Mouse (Mus musculus) erythroblast, adult 5-6 weeks (primary cell): ENCODE results near the gene Ppp1ca. TPM values are rescaled to one million over a fixed set of nuclear protein-coding genes. Genes with fewer than 3 reads are reported as not detected.

Source experiments
- ATAC-seq: replicated peaks from 2 replicates; pipeline ENCODE4 v1.8.0; 2016; ENCODE audit warnings: moderate number of reproducible peaks, mild to moderate bottlenecking, moderate TSS enrichment, inconsistent platforms; ENCODE audit not compliant: poor library complexity, low FRiP score, severe bottlenecking
- total RNA-seq, 2 experiments: library from RNA; stranded (forward) in 1 of 2; stranded (reverse) in 1 of 2; fragments of 150-400 nt in 1 of 2; fragments of 200-764, 138-1000 nt in 1 of 2; gene quantifications; 2 replicates each; pipeline versions ENCODE4 v1.2.3 to v1.2.4; 2015 to 2017; ENCODE audit warnings: low replicate concordance in 2 of 2

The Ppp1ca gene
- total RNA-seq, 2 experiments from 2014 or later, result 100 to 131 TPM

GRCm38 (mm10) chr19:4180411-4180810 lies 11.5 kb upstream of the Ppp1ca start:
- ATAC-seq, result no peak

- no peak for ATAC-seq
Observed at GRCm38 (mm10) chr19:4181892-4182291, 10.0 kb upstream of the Ppp1ca start.

GRCm38 (mm10) chr19:4183689-4184088 lies 8.2 kb upstream of the Ppp1ca start:
- ATAC-seq, result no peak

GRCm38 (mm10) chr19:4184976-4185975 lies 6.6 kb upstream of the Ppp1ca start:
- ATAC-seq, result no peak

GRCm38 (mm10) chr19:4187303-4187702 lies 4.6 kb upstream of the Ppp1ca start:
- ATAC-seq, result no peak

- no peak for ATAC-seq
Observed at GRCm38 (mm10) chr19:4189051-4189620, 2.7 kb upstream of the Ppp1ca start.

GRCm38 (mm10) chr19:4190831-4191334 lies 982 bp upstream of the Ppp1ca start, which contains the start of gene Tbc1d10c:
Tbc1d10c (minus strand) TSS chr19:4191284.
- ATAC-seq, result no peak

GRCm38 (mm10) chr19:4192251-4192985 lies 553 bp downstream of the Ppp1ca start:
- peak; percentile 13; the same call in 1 of the 2 replicates for ATAC-seq

GRCm38 (mm10) chr19:4193129-4193528 lies 1.3 kb downstream of the Ppp1ca start:
- no peak for ATAC-seq

- no peak for ATAC-seq
Observed at GRCm38 (mm10) chr19:4194021-4194724, 2.3 kb downstream of the Ppp1ca start.

GRCm38 (mm10) chr19:4194776-4195650 lies 3.1 kb downstream of the Ppp1ca start:
- no peak for ATAC-seq

GRCm38 (mm10) chr19:4196048-4196447 lies 4.2 kb downstream of the Ppp1ca start:
- no peak for ATAC-seq

- no peak for ATAC-seq
Observed at GRCm38 (mm10) chr19:4196548-4196947, 4.7 kb downstream of the Ppp1ca start.

GRCm38 (mm10) chr19:4197180-4197579 lies 5.3 kb downstream of the Ppp1ca start:
- no peak for ATAC-seq

GRCm38 (mm10) chr19:4201291-4201909 lies 9.5 kb downstream of the Ppp1ca start, which contains the start of gene Rad9a:
Rad9a (minus strand) TSS chr19:4201662.
- peak; percentile 89 for ATAC-seq

GRCm38 (mm10) chr19:4202149-4202548 lies 10.3 kb downstream of the Ppp1ca start:
- ATAC-seq, result no peak

- no peak for ATAC-seq
Observed at GRCm38 (mm10) chr19:4203148-4203547, 11.3 kb downstream of the Ppp1ca start.
